Mouse (Mus musculus) effector memory CD4-positive, alpha-beta T cell, adult 7 months (primary cell): Measurements from ENCODE around the gene Gm379. TPM values are rescaled to one million over a fixed set of nuclear protein-coding genes. Genes with fewer than 3 reads are reported as not detected.

Source experiments
- polyA plus RNA-seq: library from polyadenylated mRNA; unstranded; fragments of 100-300 nt; shearing (Covaris generic); gene quantifications from one replicate; pipeline ENCODE4 v1.2.1, GENCODE M21; 2017

The Gm379 gene
- not detected for polyA plus RNA-seq

GRCm38 (mm10) chrX:108664885-108665284 lies at the start of gene Gm379:
TSS of gene Gm379 (minus strand) at chrX:108664891.

Other genes with a start within 250 kb of the Gm379 start
- 3.4 TPM for gene Brwd3, start 169.5 kb upstream of the Gm379 start, polyA plus RNA-seq